Mouse (Mus musculus): ENCODE data around the gene Cxcl9.
"Not testable (repeated sequence)": the region's sequence is repeated elsewhere in the genome, so short reads cannot be mapped to it uniquely, and the experiment has no call there.

Cxcl9 gene

GRCm38 (mm10) chr5:92352716-92353115, 24.8 kb upstream of the Cxcl9 start:
- POLR2A ChIA-PET, CTCF ChIA-PET: not testable (repeated sequence)

GRCm38 (mm10) chr5:92349731-92350130, 21.9 kb upstream of the Cxcl9 start:
- POLR2A ChIA-PET, result interaction anchor here in 1 of 4 experiments (1.2 kb wide), 1 partner anchor 21 kb away, joined by 3 read pairs; no protein-coding TSS in a partner anchor
- CTCF ChIA-PET, result no interaction called here

GRCm38 (mm10) chr5:92348794-92349413, 21.0 kb upstream of the Cxcl9 start, which contains the start of gene Cxcl10:
Cxcl10 (minus strand) TSS chr5:92348889.
- ChIA-PET CTCF (no interaction called here), POLR2A (interaction anchor here in 2 of 4 experiments (0.6 to 1.2 kb wide), 3 partner anchors 9 to 1090 kb away, joined by 3 read pairs; no protein-coding TSS in a partner anchor)

- ChIA-PET POLR2A (no interaction called here), CTCF (no interaction called here)
These were observed 17.1 kb upstream of the Cxcl9 start for GRCm38 (mm10) chr5:92345006-92345405.

GRCm38 (mm10) chr5:92340606-92341005, 12.7 kb upstream of the Cxcl9 start:
- POLR2A ChIA-PET, result interaction anchor here in 1 of 4 experiments (0.7 to 0.8 kb wide), 2 partner anchors 13 to 132 kb away, joined by 3 read pairs; no protein-coding TSS in a partner anchor

GRCm38 (mm10) chr5:92336743-92337142, 8.9 kb upstream of the Cxcl9 start:
- CTCF ChIA-PET, result interaction anchor here in 1 of 4 experiments (0.6 kb wide), 1 partner anchor 21 kb away, joined by 10 read pairs; no protein-coding TSS in a partner anchor
- POLR2A ChIA-PET, result no interaction called here

More at GRCm38 (mm10) chr5:92340606-92341005, 12.7 kb upstream of the Cxcl9 start:
- CTCF ChIA-PET, result no interaction called here

- ChIA-PET CTCF (interaction anchor here in 1 of 4 experiments (1.1 kb wide), 1 partner anchor 66 kb away, joined by 4 read pairs; no protein-coding TSS in a partner anchor), POLR2A (interaction anchor here in 2 of 4 experiments (0.9 to 1.6 kb wide), 5 partner anchors 10 to 31 kb away, joined by 3 to 4 read pairs (median 3); partner anchors contain the start of gene Sdad1 (in 1 of the 2))
These were observed 4.5 kb upstream of the Cxcl9 start for GRCm38 (mm10) chr5:92332359-92332840.

GRCm38 (mm10) chr5:92331635-92332338, 3.9 kb upstream of the Cxcl9 start, which contains the start of gene Art3:
Art3 (plus strand) TSS chr5:92331827.
- ChIA-PET POLR2A (interaction anchor here in 2 of 4 experiments (0.6 to 1.6 kb wide), 7 partner anchors 9 to 545 kb away, joined by 3 to 4 read pairs (median 4); partner anchors contain the start of gene Sdad1 (in 1 of the 2)), CTCF (interaction anchor here in 1 of 4 experiments (1.1 kb wide), 1 partner anchor 66 kb away, joined by 4 read pairs; no protein-coding TSS in a partner anchor)

GRCm38 (mm10) chr5:92331122-92331521, 3.2 kb upstream of the Cxcl9 start:
- CTCF ChIA-PET, result no interaction called here
- POLR2A ChIA-PET, result interaction anchor here in 2 of 4 experiments (1.0 to 1.6 kb wide), 3 partner anchors 9 to 59 kb away, joined by 3 to 4 read pairs (median 4); no protein-coding TSS in a partner anchor

GRCm38 (mm10) chr5:92327367-92327766, 512 bp downstream of the Cxcl9 start:
- ChIA-PET CTCF (no interaction called here), POLR2A (no interaction called here)

- CTCF ChIA-PET, result no interaction called here
- POLR2A ChIA-PET, result interaction anchor here in 1 of 4 experiments (1.3 kb wide), 1 partner anchor 9 kb away, joined by 3 read pairs; the partner anchor contains the start of gene Art3
These were observed 4.6 kb downstream of the Cxcl9 start for GRCm38 (mm10) chr5:92323264-92323663.

- ChIA-PET POLR2A (interaction anchor here in 1 of 4 experiments (1.3 kb wide), 1 partner anchor 9 kb away, joined by 3 read pairs; the partner anchor contains the start of gene Art3), CTCF (interaction anchor here in 1 of 4 experiments (1.1 kb wide), 1 partner anchor 75 kb away, joined by 3 read pairs; no protein-coding TSS in a partner anchor)
These were observed 5.3 kb downstream of the Cxcl9 start for GRCm38 (mm10) chr5:92322612-92323011.

GRCm38 (mm10) chr5:92321631-92322400, 6.1 kb downstream of the Cxcl9 start:
- CTCF ChIA-PET, result interaction anchor here in 3 of 4 experiments (0.7 to 1.3 kb wide), 3 partner anchors 9 to 76 kb away, joined by 3 to 4 read pairs (median 3); no protein-coding TSS in a partner anchor
- POLR2A ChIA-PET, result interaction anchor here in 2 of 4 experiments (0.7 to 1.3 kb wide), 3 partner anchors 10 to 79 kb away, joined by 3 read pairs; partner anchors contain the start of gene Art3 (in 1 of the 2)

- CTCF ChIA-PET, result interaction anchor here in 1 of 4 experiments (1.0 to 1.5 kb wide), 2 partner anchors 9 to 66 kb away, joined by 3 read pairs; partner anchors contain the start of gene Sdad1
These were observed 9.3 kb downstream of the Cxcl9 start for GRCm38 (mm10) chr5:92318596-92318995.

GRCm38 (mm10) chr5:92318119-92318518, 9.8 kb downstream of the Cxcl9 start:
- ChIA-PET CTCF (interaction anchor here in 1 of 4 experiments (1.0 to 1.5 kb wide), 2 partner anchors 8 to 67 kb away, joined by 3 read pairs; partner anchors contain the start of gene Sdad1), POLR2A (interaction anchor here in 1 of 4 experiments (1.0 kb wide), 1 partner anchor 8 kb away, joined by 5 read pairs; the partner anchor contains the start of gene Sdad1)

More at GRCm38 (mm10) chr5:92318596-92318995, 9.3 kb downstream of the Cxcl9 start:
- POLR2A ChIA-PET, result interaction anchor here in 1 of 4 experiments (1.0 kb wide), 1 partner anchor 9 kb away, joined by 5 read pairs; the partner anchor contains the start of gene Sdad1

GRCm38 (mm10) chr5:92313776-92314175, 14.1 kb downstream of the Cxcl9 start:
- CTCF ChIA-PET, result interaction anchor here in 1 of 4 experiments (2.1 kb wide), 1 partner anchor 84 kb away, joined by 4 read pairs; no protein-coding TSS in a partner anchor

GRCm38 (mm10) chr5:92312046-92312715, 15.7 kb downstream of the Cxcl9 start:
- ChIA-PET CTCF (interaction anchor here (0.6 to 2.1 kb wide), 31 partner anchors 9 to 958 kb away, joined by 3 to 14 read pairs (median 3); partner anchors contain the start of gene Ccdc158 (in 1 of the 4)), POLR2A (interaction anchor here in 3 of 4 experiments (0.6 to 1.5 kb wide), 5 partner anchors 10 to 99 kb away, joined by 3 to 5 read pairs (median 4); partner anchors contain the start of gene Art3 (in 1 of the 3))

More at GRCm38 (mm10) chr5:92313776-92314175, 14.1 kb downstream of the Cxcl9 start:
- POLR2A ChIA-PET, result no interaction called here

Data from embryonic stem cell, embryonic (primary cell).